Mouse (Mus musculus) G1E (cell line): Measurements from ENCODE around the gene Trim61. TPM values are rescaled to one million over a fixed set of nuclear protein-coding genes. Genes with fewer than 3 reads are reported as not detected.
"Not testable (repeated sequence)": the region's sequence is repeated elsewhere in the genome, so short reads cannot be mapped to it uniquely, and the experiment has no call there.

ENCODE experiments used
- ATAC-seq: 2 replicates; pipeline ENCODE4 v1.8.0; 2016; ENCODE audit warnings: mild to moderate bottlenecking; ENCODE audit not compliant: insufficient number of reproducible peaks, poor library complexity, low FRiP score, severe bottlenecking; ENCODE audit errors: extremely low read depth
- DNase-seq: peaks from one replicate; pipeline ENCODE4 v3.0.0; 2012; ENCODE audit warnings: low spot score
- H3K27me3 ChIP-seq: 2 replicates; pipeline ENCODE4 v1.6.1; 2012; ENCODE audit warnings: mild to moderate bottlenecking, low read length, inconsistent platforms; ENCODE audit not compliant: insufficient read depth
- H3K36me3 ChIP-seq: replicated peaks from 2 replicates; pipeline ENCODE3; 2012; ENCODE audit warnings: mild to moderate bottlenecking, inconsistent platforms
- H3K4me1 ChIP-seq: 2 replicates; pipeline ENCODE4 v1.6.1; 2012; ENCODE audit warnings: low read depth, low read length, inconsistent platforms, mixed read lengths; ENCODE audit not compliant: insufficient read depth
- H3K4me3 ChIP-seq: 2 replicates; pipeline ENCODE4 v1.5.1; 2012; ENCODE audit warnings: low read depth, mild to moderate bottlenecking, inconsistent platforms, low read length, moderate library complexity, mixed read lengths
- H3K9me3 ChIP-seq: replicated peaks from 2 replicates; pipeline ENCODE4 v1.6.1; 2012; ENCODE audit warnings: inconsistent platforms
- CTCF ChIP-seq: IDR thresholded peaks from 2 replicates; pipeline ENCODE4 v1.5.1; 2012; ENCODE audit warnings: low read depth, low read length, inconsistent platforms, mixed read lengths
- GATA1 ChIP-seq: IDR thresholded peaks from 2 replicates; pipeline ENCODE4 v1.6.1; 2012; ENCODE audit warnings: borderline replicate concordance, low read length, inconsistent platforms, mixed read lengths
- GATA2 ChIP-seq: IDR thresholded peaks from 2 replicates; pipeline ENCODE4 v1.6.1; 2012; ENCODE audit warnings: low read depth, low read length, inconsistent platforms, borderline replicate concordance
- POLR2AphosphoS5 ChIP-seq: IDR thresholded peaks from 2 replicates; pipeline ENCODE4 v1.6.1; 2012; ENCODE audit warnings: low read depth, low read length, inconsistent platforms; ENCODE audit not compliant: insufficient replicate concordance
- TAL1 ChIP-seq: conservative IDR thresholded peaks from 2 replicates; pipeline ENCODE4 v1.6.1; 2012; ENCODE audit warnings: low read depth, low read length, inconsistent platforms, mixed read lengths
- polyA plus RNA-seq: library from polyadenylated mRNA; stranded (reverse); fragments of >175 nt; gene quantifications from 2 replicates; pipeline ENCODE4 v1.2.3, GENCODE M21; 2012
- total RNA-seq, 2 experiments: library from RNA; stranded (forward) in 1 of 2; stranded (reverse) in 1 of 2; fragments of 200-1000 nt in 1 of 2; fragments of >200 nt in 1 of 2; fragmentation: Nextera tagmentation in 1 of 2; gene quantifications; 2 replicates each; pipeline ENCODE4 v1.2.3; 2014 to 2017

The Trim61 gene
- total and polyA plus RNA-seq, 3 experiments = 0.05 TPM; not detected in 2

- H3K4me3 ChIP-seq = no peak overlapping the region
- DNase-seq (peak; percentile 9), ATAC-seq (no peak)
- no peaks in the 10 kb centered on the region for H3K4me1 ChIP-seq
- no peaks in the 10 kb centered on the region for H3K36me3 ChIP-seq
- peaks cover 3% of the 10 kb centered on the region; the same call in 1 of the 2 replicates for H3K27me3 ChIP-seq
- peak; percentile 20; the same call in 1 of the 2 replicates for TF ChIP-seq CTCF
- TF ChIP-seq POLR2AphosphoS5 = no peak
- TF ChIP-seq GATA1 = no peak
- no peaks in the 10 kb centered on the region for H3K9me3 ChIP-seq
Observed at GRCm38 (mm10) chr8:65022485-65022884, 4.2 kb upstream of the Trim61 start.

- not testable (repeated sequence) for DNase-seq, H3K4me1 ChIP-seq, H3K27me3 ChIP-seq, H3K36me3 ChIP-seq, H3K9me3 ChIP-seq, H3K4me3 ChIP-seq, ATAC-seq
Observed at GRCm38 (mm10) chr8:65007616-65008015, 10.7 kb downstream of the Trim61 start.

GRCm38 (mm10) chr8:64998806-64999365 lies 19.4 kb downstream of the Trim61 start:
- no peaks in the 10 kb centered on the region for H3K4me1 ChIP-seq
- H3K4me3 ChIP-seq = no peak overlapping the region
- no peaks in the 10 kb centered on the region for H3K27me3 ChIP-seq
- ATAC-seq (no peak), DNase-seq (no peak)
- H3K36me3 ChIP-seq = no peaks in the 10 kb centered on the region
- no peaks in the 10 kb centered on the region for H3K9me3 ChIP-seq
- TF ChIP-seq POLR2AphosphoS5 (no peak), GATA2 (no peak), GATA1 (no peak)

GRCm38 (mm10) chr8:64987731-64988130 lies 30.6 kb downstream of the Trim61 start, which contains the start of gene Trim75:
TSS of gene Trim75 (minus strand) at chr8:64987831.
- ATAC-seq = no peak
- Histone ChIP-seq H3K27me3 (peaks cover 8% of the 10 kb centered on the region), H3K36me3 (no peaks in the 10 kb centered on the region), H3K9me3 (no peaks in the 10 kb centered on the region), H3K4me3 (no peak within 1 kb of the TSS), H3K4me1 (no peaks in the 10 kb centered on the region)
- TF ChIP-seq POLR2AphosphoS5 = no peak
- DNase-seq = no peak

- Histone ChIP-seq H3K4me1 (no peaks in the 10 kb centered on the region), H3K36me3 (no peaks in the 10 kb centered on the region), H3K9me3 (no peaks in the 10 kb centered on the region), H3K4me3 (no peak overlapping the region), H3K27me3 (peaks cover 8% of the 10 kb centered on the region)
- TF ChIP-seq GATA1 = no peak
- TF ChIP-seq CTCF = no peak
- no peak for TF ChIP-seq GATA2
- TF ChIP-seq POLR2AphosphoS5 = no peak
- TF ChIP-seq TAL1 = no peak
- ATAC-seq (no peak), DNase-seq (no peak)
Observed at GRCm38 (mm10) chr8:64983150-64983897, 35.0 kb downstream of the Trim61 start.

Other genes starting within 250 kb of the Trim61 start
- gene Klhl2, start 168.5 kb downstream of the Trim61 start, total RNA-seq (2014; fragmentation: Nextera tagmentation) = 8.6 and 8.9 TPM in 2 replicates
- 14.1 and 14.2 TPM in 2 replicates for gene Klhl2, start 168.5 kb downstream of the Trim61 start, total RNA-seq (2017)
- gene Klhl2, start 168.5 kb downstream of the Trim61 start, polyA plus RNA-seq = 4.1 and 4.2 TPM in 2 replicates
- gene Tmem192, start 71.3 kb downstream of the Trim61 start, total RNA-seq (2014; fragmentation: Nextera tagmentation) = 28.4 and 31.2 TPM in 2 replicates
- gene Tmem192, start 71.3 kb downstream of the Trim61 start, total RNA-seq (2017) = 24.2 and 25.4 TPM in 2 replicates
- 42.5 and 48.1 TPM in 2 replicates for gene Tmem192, start 71.3 kb downstream of the Trim61 start, polyA plus RNA-seq
- not detected in 2 replicates for gene Trim75, start 30.7 kb downstream of the Trim61 start, total RNA-seq (2014; fragmentation: Nextera tagmentation)
- 0.05 and 0.06 TPM in 2 replicates for gene Trim75, start 30.7 kb downstream of the Trim61 start, total RNA-seq (2017)
- gene Trim75, start 30.7 kb downstream of the Trim61 start, polyA plus RNA-seq = not detected in 2 replicates
- not detected in 2 replicates for gene Trim60, start 61 bp upstream of the Trim61 start, total RNA-seq (2014; fragmentation: Nextera tagmentation)
- gene Trim60, start 61 bp upstream of the Trim61 start, total RNA-seq (2017) = 0.06 and 0.11 TPM in 2 replicates
- gene Trim60, start 61 bp upstream of the Trim61 start, polyA plus RNA-seq = not detected in 2 replicates
- not detected in 2 replicates for gene Apela, start 18.8 kb upstream of the Trim61 start, total RNA-seq (2014; fragmentation: Nextera tagmentation)
- gene Apela, start 18.8 kb upstream of the Trim61 start, total RNA-seq (2017) = not detected in 2 replicates
- gene Apela, start 18.8 kb upstream of the Trim61 start, polyA plus RNA-seq = not detected in 2 replicates
- not detected in 2 replicates for gene Gm10663, start 56.5 kb upstream of the Trim61 start, total RNA-seq (2014; fragmentation: Nextera tagmentation)
- gene Gm10663, start 56.5 kb upstream of the Trim61 start, total RNA-seq (2017) = not detected in 2 replicates
- not detected in 2 replicates for gene Gm10663, start 56.5 kb upstream of the Trim61 start, polyA plus RNA-seq
- not detected in 2 replicates for gene BC030870, start 111.0 kb upstream of the Trim61 start, total RNA-seq (2014; fragmentation: Nextera tagmentation)
- gene BC030870, start 111.0 kb upstream of the Trim61 start, total RNA-seq (2017) = not detected in 2 replicates
- not detected in 2 replicates for gene BC030870, start 111.0 kb upstream of the Trim61 start, polyA plus RNA-seq